Mouse (Mus musculus) heart, embryonic 15.5 days (tissue): ENCODE results near the gene Zp3r. TPM values are rescaled to one million over a fixed set of nuclear protein-coding genes. Genes with fewer than 3 reads are reported as not detected.

Source experiments
- ATAC-seq: fragments of 200-750 bp; cut with Nextera tagmentation; replicated peaks from 2 replicates; pipeline ENCODE4 v1.8.0; 2017; ENCODE audit warnings: low read depth, moderate TSS enrichment; ENCODE audit not compliant: insufficient number of reproducible peaks, insufficient read depth, low FRiP score
- H3K27ac ChIP-seq: fragments of 300-500 bp; sonication (generic); 2 replicates; pipeline ENCODE4 v1.5.1; 2015; ENCODE audit warnings: mild to moderate bottlenecking, inconsistent platforms
- H3K27me3 ChIP-seq: fragments of 300-500 bp; sonication (generic); 2 replicates; pipeline ENCODE4 v1.6.1; 2015; ENCODE audit warnings: inconsistent platforms
- H3K36me3 ChIP-seq: fragments of 300-500 bp; sonication (generic); 2 replicates; pipeline ENCODE4 v1.6.1; 2015; ENCODE audit warnings: mild to moderate bottlenecking, inconsistent platforms
- H3K4me1 ChIP-seq: fragments of 300-500 bp; sonication (generic); replicated peaks from 2 replicates; pipeline ENCODE4 v1.6.1; 2015; ENCODE audit warnings: inconsistent platforms
- H3K4me2 ChIP-seq: fragments of 300-500 bp; sonication (generic); 2 replicates; pipeline ENCODE4 v1.6.1; 2015; ENCODE audit warnings: inconsistent platforms, mild to moderate bottlenecking, moderate library complexity
- H3K4me3 ChIP-seq: fragments of 300-500 bp; sonication (generic); 2 replicates; pipeline ENCODE4 v1.5.1; 2015; ENCODE audit warnings: mild to moderate bottlenecking, inconsistent platforms
- H3K9ac ChIP-seq: fragments of 300-500 bp; sonication (generic); 2 replicates; pipeline ENCODE4 v1.6.1; 2015; ENCODE audit warnings: mild to moderate bottlenecking, inconsistent platforms
- H3K9me3 ChIP-seq: fragments of 300-500 bp; sonication (generic); replicated peaks from 2 replicates; pipeline ENCODE4 v1.6.1; 2016; ENCODE audit warnings: inconsistent platforms
- WGBS: fragments of 180-500 bp; shearing (Covaris S2); methylation state at CpG from one replicate; pipeline ENCODE4 v1.1.7; 2015; ENCODE audit warnings: mixed read lengths; 5-methylcytosine and 5-hydroxymethylcytosine counted together
- polyA plus RNA-seq: library from polyadenylated mRNA; unstranded; fragments of >200 nt; fragmentation: Nextera tagmentation; extraction: Ambion mirVana; gene quantifications from 2 replicates; pipeline ENCODE4 v1.2.1, GENCODE M21; 2015

Zp3r gene
- polyA plus RNA-seq, 1 experiment from 2014 or later, result not detected

DNA sequence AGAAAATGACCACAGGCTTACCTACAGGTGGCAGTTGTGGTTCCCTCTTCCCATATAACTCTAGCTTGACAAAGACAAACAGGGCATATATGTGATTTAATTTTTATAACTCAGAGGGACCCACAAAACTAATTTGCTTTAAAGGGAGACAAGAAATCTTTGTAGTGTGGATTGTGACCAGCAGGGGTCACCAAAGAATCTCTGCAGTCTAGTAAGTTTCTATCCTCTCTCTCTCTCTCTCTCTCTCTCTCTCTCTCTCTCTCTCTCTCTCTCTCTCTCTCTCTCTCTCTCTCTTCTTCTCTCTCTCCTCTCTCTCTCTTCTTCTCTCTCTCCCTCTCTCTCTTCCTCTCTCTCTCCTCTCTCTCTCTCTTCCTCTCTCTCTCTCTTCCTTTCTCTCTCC lies 53.5 kb downstream of the Zp3r start:
- Histone ChIP-seq H3K27me3 (no peaks in the 10 kb centered on the region), H3K4me2 (no peak overlapping the region), H3K36me3 (no peaks in the 10 kb centered on the region), H3K9ac (no peak overlapping the region), H3K9me3 (no peaks in the 10 kb centered on the region), H3K4me3 (no peak overlapping the region), H3K4me1 (no peaks in the 10 kb centered on the region), H3K27ac (no peak overlapping the region)
- no peak for ATAC-seq

DNA sequence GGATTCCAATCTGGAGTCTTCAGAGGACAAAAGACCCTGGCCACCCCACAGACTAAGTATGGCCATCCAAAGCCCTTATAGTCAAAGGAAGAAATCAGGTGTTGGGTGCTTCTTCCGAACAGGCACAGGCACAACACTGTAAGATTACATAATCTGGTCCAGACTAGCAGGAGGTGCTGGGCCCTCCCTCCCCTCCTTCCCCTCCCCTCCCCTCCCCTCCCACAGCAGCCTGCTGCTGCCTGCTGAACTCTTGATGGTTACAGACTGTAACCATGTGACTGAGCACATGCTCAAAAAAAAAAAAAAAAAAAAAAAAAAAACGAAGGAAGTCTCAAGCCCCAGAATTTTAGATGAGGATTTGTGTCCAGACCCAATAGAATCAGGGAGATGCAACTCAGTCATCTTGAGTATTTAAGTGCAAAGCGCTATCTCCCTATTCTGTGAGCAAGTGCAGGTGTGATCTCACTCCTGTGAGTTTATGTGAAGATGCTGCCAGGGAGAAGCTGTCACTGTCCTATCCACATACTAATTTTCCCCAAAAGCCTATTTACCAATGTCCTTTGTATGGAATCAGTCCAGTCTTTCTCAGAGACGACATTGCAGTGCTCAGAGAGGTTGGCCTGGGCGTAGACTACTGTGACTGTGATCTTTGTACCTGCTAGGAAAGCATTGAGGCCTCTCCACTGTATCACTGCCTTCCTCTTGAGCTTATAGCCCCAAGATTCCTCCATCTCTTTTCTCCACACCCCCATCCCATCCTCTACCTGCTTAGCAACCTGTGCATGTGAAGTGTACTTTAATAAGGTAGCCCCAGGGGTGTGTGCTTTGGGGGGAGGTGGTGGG lies 77.8 kb downstream of the Zp3r start:
- ATAC-seq, result no peak
- Histone ChIP-seq H3K9me3 (no peaks in the 10 kb centered on the region), H3K4me1 (peaks cover 8% of the 10 kb centered on the region), H3K36me3 (no peaks in the 10 kb centered on the region), H3K27ac (peak overlapping the region; percentile 57; the same call in 1 of the 2 replicates), H3K9ac (no peak overlapping the region), H3K4me3 (no peak overlapping the region), H3K27me3 (no peaks in the 10 kb centered on the region), H3K4me2 (no peak overlapping the region)
- WGBS, result 67% methylated on average over 5 of the region's 5 CpGs

DNA sequence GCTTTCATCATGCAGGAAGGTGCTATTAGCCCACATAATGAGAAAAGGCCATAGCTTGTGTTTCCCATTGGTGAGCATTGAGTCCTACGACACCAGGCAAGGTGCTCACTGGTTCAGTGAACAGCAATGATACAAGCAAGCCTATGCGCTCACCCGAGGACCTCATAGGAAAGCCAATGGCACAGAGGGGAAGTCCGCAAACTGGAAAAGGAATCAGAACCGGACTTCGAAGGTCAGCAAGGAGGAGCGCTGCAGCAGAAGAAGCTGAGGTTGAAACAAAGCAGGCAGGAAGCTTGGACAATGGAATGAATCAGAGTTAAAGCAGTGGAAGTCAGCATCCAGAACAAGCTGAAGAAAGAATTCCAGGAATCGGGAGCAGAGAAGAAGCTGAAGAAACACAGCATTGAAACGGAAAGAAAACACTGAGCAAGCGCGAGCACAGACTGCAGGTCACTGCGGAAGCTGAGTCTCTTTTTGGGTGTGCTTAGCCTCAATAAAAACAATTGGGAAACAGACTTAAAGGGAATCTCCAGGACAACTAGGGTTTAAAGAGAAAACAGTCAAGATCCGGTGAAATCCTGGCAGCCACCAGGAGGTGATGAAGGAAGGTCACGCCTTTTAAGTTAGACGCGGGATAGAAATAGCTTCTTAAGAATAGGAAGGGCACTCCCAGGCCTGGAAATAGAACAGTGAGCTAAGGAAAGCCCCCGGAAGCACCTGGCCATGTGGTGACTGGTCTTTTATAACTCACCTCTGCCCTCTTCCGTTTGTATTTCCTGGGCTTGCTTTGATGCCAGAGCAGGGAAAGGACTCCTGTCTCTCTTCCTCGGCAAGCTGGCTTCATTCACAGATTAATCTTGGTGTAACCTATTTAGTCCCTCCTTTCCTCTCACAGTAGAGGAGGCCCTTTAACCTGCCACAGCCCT lies 78.9 kb downstream of the Zp3r start:
- H3K36me3 ChIP-seq, result no peaks in the 10 kb centered on the region
- H3K9ac ChIP-seq, result no peak overlapping the region
- H3K4me3 ChIP-seq, result 0 out of 2 replicates have a peak overlapping the region, but pooled peaks have one; percentile 7
- peak overlapping the region; percentile 57 for H3K27ac ChIP-seq
- H3K4me2 ChIP-seq, result peak overlapping the region; percentile 35; the same call in 1 of the 2 replicates
- H3K4me1 ChIP-seq, result peaks cover 8% of the 10 kb centered on the region
- 48% methylated on average over 19 of the region's 19 CpGs for WGBS
- no peaks in the 10 kb centered on the region for H3K9me3 ChIP-seq
- no peak; the same call in 1 of the 2 replicates for ATAC-seq
- no peaks in the 10 kb centered on the region for H3K27me3 ChIP-seq

DNA sequence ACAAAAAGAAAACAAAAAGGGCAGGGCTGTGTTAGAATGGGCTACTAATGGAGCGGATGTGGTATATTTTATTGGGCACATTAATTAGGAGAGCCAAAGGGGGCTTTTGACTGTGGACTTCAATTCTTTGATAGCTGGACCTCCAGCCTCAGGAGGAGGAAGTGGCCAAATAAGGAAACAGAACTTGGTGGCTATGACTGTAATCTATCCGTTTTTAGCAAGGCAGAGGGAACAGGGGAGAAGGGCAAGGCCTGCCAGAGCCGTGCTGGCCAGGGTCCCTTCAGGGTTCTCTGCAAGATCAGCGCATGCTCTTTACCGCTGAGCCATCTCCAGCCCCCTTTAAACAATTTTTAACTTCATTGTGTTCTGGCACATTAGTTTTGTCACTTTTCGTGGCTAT lies 79.7 kb downstream of the Zp3r start:
- H3K27me3 ChIP-seq, result no peaks in the 10 kb centered on the region
- H3K27ac ChIP-seq, result peak overlapping the region; percentile 57
- 61% methylated on average over 6 of the region's 6 CpGs for WGBS
- ATAC-seq, result no peak
- H3K9ac ChIP-seq, result no peak overlapping the region
- H3K4me1 ChIP-seq, result peaks cover 8% of the 10 kb centered on the region
- no peaks in the 10 kb centered on the region for H3K36me3 ChIP-seq
- H3K4me3 ChIP-seq, result no peak overlapping the region
- no peak overlapping the region for H3K4me2 ChIP-seq
- H3K9me3 ChIP-seq, result no peaks in the 10 kb centered on the region

DNA sequence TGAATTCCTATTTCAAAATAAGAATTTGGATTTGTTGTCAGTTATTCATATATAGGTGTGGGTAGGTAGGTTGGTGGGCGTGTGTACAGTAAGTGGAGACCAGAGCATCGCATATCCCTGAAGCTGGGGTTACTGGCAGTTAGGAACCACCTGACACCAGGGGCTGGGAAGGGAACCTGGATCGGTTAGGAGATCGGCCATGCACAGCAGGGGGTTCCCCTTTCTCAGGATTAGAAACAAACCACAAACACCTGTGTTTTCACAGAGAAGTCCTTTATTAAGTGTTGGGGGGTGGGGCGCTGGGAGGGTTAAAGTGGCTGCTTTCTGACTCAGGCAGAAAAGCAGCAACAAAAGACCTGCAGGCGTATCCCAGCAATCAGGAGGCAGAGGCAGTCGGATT lies 80.3 kb downstream of the Zp3r start:
- Histone ChIP-seq H3K27me3 (no peaks in the 10 kb centered on the region), H3K36me3 (no peaks in the 10 kb centered on the region), H3K9ac (no peak overlapping the region), H3K4me1 (peaks cover 8% of the 10 kb centered on the region), H3K27ac (no peak overlapping the region), H3K4me2 (no peak overlapping the region), H3K9me3 (no peaks in the 10 kb centered on the region), H3K4me3 (no peak overlapping the region)
- ATAC-seq, result no peak
- 65% methylated on average over 7 of the region's 7 CpGs for WGBS

DNA sequence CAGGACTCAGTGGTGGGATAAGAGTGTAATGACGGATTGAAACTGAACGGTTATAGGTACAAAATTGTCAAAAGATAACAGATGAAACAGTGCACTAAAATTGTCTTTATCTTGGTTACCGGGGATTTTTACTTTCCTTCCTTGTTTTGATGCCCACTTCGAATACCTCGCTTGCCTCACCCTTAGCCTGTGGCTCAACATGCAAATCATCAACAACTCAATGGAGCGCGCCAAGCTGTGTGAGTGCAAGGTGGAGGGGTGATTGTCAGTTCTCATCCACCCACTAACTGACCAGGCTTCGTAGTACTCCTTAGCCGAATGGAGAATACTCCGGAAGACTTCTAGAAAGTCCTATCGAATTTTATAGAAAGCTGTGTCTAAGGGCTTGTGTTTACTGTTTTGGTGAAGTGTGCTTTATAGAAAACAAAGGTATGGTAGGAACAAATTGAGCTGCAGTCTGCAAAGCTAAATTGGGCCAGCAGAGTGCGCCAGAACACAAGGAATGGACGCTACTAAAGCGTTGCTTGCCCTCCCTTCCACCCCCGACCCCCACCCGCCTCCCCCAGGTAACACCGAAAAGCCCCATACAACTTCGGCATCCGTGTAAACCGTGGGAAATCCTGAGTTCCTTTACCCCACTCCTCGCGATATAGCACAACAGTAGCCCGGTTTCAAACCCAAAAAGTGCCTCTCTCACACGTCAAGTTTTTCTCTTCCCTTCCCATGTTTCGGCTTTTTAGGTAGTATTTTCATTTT lies 81.6 kb downstream of the Zp3r start:
- ATAC-seq, result no peak
- Histone ChIP-seq H3K27me3 (no peaks in the 10 kb centered on the region), H3K9ac (peak overlapping the region; percentile 44), H3K27ac (no peak overlapping the region), H3K4me2 (peak overlapping the region; percentile 66), H3K36me3 (no peaks in the 10 kb centered on the region), H3K4me1 (peaks cover 8% of the 10 kb centered on the region), H3K9me3 (no peaks in the 10 kb centered on the region), H3K4me3 (peak overlapping the region; percentile 47)
- WGBS, result 22% methylated on average over 25 of the region's 25 CpGs

Other genes with a start within 250 kb of the Zp3r start
- not detected in 2 replicates for gene Cd55b, start 206.6 kb downstream of the Zp3r start, polyA plus RNA-seq
- gene Cd55, start 166.9 kb downstream of the Zp3r start, polyA plus RNA-seq, result 15.1 and 17.4 TPM in 2 replicates
- gene C4bp, start 32.0 kb upstream of the Zp3r start, polyA plus RNA-seq, result not detected in 2 replicates
- gene Gm29427, start 86.2 kb upstream of the Zp3r start, polyA plus RNA-seq, result 0.16 TPM in 1 of 2 replicates, not detected in the other
- gene Yod1, start 87.7 kb upstream of the Zp3r start, polyA plus RNA-seq, result 9.5 and 10.5 TPM in 2 replicates
- gene Pfkfb2, start 99.6 kb upstream of the Zp3r start, polyA plus RNA-seq, result 6.2 and 7.2 TPM in 2 replicates
- 0.89 and 2.0 TPM in 2 replicates for gene AA986860, start 102.4 kb upstream of the Zp3r start, polyA plus RNA-seq
- gene Fcamr, start 171.3 kb upstream of the Zp3r start, polyA plus RNA-seq, result 0.06 and 0.08 TPM in 2 replicates
- 0.05 TPM in 1 of 2 replicates, not detected in the other for gene Pigr, start 197.1 kb upstream of the Zp3r start, polyA plus RNA-seq
- 1.6 and 2.1 TPM in 2 replicates for gene Fcmr, start 236.0 kb upstream of the Zp3r start, polyA plus RNA-seq